8 mouse cellular contexts compared by ENCODE assay signal in genomic region chr8:6043939-6044577, GRCm38 (mm10).
DNase-seq lines count a peak whose midpoint lies in the region; ATAC-seq lines count a peak whose summit lies in the region.

No protein-coding gene starts in this region.

- DNase-seq in ES-CJ7 (ENCODE audit: low read depth, low spot score) = peak; percentile 55
- DNase-seq in cerebellum, adult 11 months = peak; percentile 1
- peak; percentile 16 to 56 for DNase-seq in left cerebral cortex, adult 9 months (ENCODE audit: low spot score in 2 of 2)
- peak; percentile 60 for DNase-seq in urinary bladder, postnatal 25 days (ENCODE audit: low spot score)
- no peak for DNase-seq in MN1 (ENCODE audit: low spot score)

- no peak overlapping the region for H3K4me2 ChIP-seq in forebrain, embryonic 13.5 days
- H3K4me2 ChIP-seq in intestine, embryonic 15.5 days (replicated peaks) = no peak overlapping the region
- H3K4me2 ChIP-seq in neural tube, embryonic 14.5 days (ENCODE audit: low read depth, low read length) = no peak overlapping the region

- no peaks in the 10 kb centered on the region for H3K36me3 ChIP-seq in forebrain, embryonic 13.5 days (ENCODE audit: poor library complexity, severe bottlenecking)
- no peaks in the 10 kb centered on the region for H3K36me3 ChIP-seq in intestine, embryonic 15.5 days
- no peaks in the 10 kb centered on the region for H3K36me3 ChIP-seq in neural tube, embryonic 14.5 days (ENCODE audit: control insufficient read depth, insufficient read depth, low read length)

- no peaks in the 10 kb centered on the region for H3K9me3 ChIP-seq in forebrain, embryonic 13.5 days (replicated peaks)
- no peaks in the 10 kb centered on the region for H3K9me3 ChIP-seq in intestine, embryonic 15.5 days
- no peaks in the 10 kb centered on the region for H3K9me3 ChIP-seq in neural tube, embryonic 14.5 days (ENCODE audit: control insufficient read depth, low read length)

- no peaks in the 10 kb centered on the region for H3K4me1 ChIP-seq in forebrain, embryonic 13.5 days
- H3K4me1 ChIP-seq in intestine, embryonic 15.5 days (replicated peaks) = no peaks in the 10 kb centered on the region
- no peaks in the 10 kb centered on the region for H3K4me1 ChIP-seq in neural tube, embryonic 14.5 days (ENCODE audit: control insufficient read depth, insufficient read depth, low read length)

- H3K27ac ChIP-seq in forebrain, embryonic 13.5 days = no peak overlapping the region
- H3K27ac ChIP-seq in intestine, embryonic 15.5 days = no peak overlapping the region
- no peak overlapping the region for H3K27ac ChIP-seq in neural tube, embryonic 14.5 days (ENCODE audit: low read depth, low read length)

- no peak overlapping the region for H3K9ac ChIP-seq in forebrain, embryonic 13.5 days
- no peak overlapping the region for H3K9ac ChIP-seq in intestine, embryonic 15.5 days
- no peak overlapping the region for H3K9ac ChIP-seq in neural tube, embryonic 14.5 days (replicated peaks; ENCODE audit: low read depth, low read length)

- 34% methylated on average over 5 of the region's 5 CpGs for WGBS in forebrain, embryonic 13.5 days
- WGBS in intestine, embryonic 15.5 days = 20% methylated on average over 5 of the region's 5 CpGs
- WGBS in neural tube, embryonic 14.5 days = 33% methylated on average over 5 of the region's 5 CpGs

- no peak overlapping the region for H3K4me3 ChIP-seq in forebrain, embryonic 13.5 days
- no peak overlapping the region for H3K4me3 ChIP-seq in intestine, embryonic 15.5 days (replicated peaks)
- H3K4me3 ChIP-seq in neural tube, embryonic 14.5 days (ENCODE audit: low read depth, low read length) = no peak overlapping the region

- peak; percentile 95 for ATAC-seq in forebrain, embryonic 13.5 days
- peak; percentile 86 for ATAC-seq in intestine, embryonic 15.5 days
- ATAC-seq in neural tube, embryonic 14.5 days (ENCODE audit: low read depth) = peak; percentile 75

- no peaks in the 10 kb centered on the region for H3K27me3 ChIP-seq in forebrain, embryonic 13.5 days
- no peaks in the 10 kb centered on the region for H3K27me3 ChIP-seq in intestine, embryonic 15.5 days (replicated peaks)
- no peaks in the 10 kb centered on the region for H3K27me3 ChIP-seq in neural tube, embryonic 14.5 days (ENCODE audit: control insufficient read depth, insufficient read depth, low read length)
